Mouse (Mus musculus): Measurements from ENCODE around the gene Insl6.

The Insl6 gene

DNA sequence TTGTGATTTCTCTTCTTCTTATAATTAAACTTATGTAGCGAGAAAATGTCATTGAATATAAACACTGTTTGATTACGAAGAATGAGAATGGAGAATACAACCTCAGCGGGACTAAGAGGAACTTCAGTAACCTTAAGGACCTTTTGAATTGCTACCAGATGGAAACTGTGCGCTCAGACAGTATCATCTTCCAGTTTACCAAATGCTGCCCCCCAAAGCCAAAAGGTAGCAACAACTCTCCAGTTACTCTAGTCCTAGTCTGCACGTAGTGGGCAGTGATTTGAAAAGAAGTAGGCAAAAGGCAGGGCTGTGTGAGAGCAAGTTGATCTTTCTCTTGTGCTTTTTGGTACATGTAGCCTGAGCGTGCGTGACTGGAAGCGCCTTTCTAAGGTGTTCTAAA, 37.3 kb downstream of the Insl6 start:
- DNase-seq (ENCODE audit: low spot score) = peak; percentile 66

DNA sequence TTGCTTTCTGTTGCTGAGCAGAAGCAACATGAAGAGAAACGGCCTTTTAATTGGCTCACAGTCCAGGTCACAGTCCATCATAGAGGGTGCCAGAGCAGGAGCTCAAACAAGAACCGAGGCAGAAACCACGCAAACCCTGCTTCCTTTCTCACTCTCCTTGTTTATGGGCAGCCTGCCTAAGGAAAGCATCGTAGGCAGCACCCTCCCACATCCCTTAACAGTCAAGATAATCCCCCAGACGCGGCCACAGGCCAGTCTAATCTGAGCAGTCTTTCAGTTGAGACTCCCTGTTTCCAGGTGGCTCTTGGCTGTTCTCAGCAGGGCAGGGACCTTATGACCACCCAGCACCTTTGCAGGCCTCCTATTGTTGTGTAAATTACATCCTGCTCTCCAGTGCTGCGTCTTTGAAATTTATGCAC, 39.7 kb downstream of the Insl6 start:
- peak; percentile 12 for DNase-seq (ENCODE audit: low spot score)

DNA sequence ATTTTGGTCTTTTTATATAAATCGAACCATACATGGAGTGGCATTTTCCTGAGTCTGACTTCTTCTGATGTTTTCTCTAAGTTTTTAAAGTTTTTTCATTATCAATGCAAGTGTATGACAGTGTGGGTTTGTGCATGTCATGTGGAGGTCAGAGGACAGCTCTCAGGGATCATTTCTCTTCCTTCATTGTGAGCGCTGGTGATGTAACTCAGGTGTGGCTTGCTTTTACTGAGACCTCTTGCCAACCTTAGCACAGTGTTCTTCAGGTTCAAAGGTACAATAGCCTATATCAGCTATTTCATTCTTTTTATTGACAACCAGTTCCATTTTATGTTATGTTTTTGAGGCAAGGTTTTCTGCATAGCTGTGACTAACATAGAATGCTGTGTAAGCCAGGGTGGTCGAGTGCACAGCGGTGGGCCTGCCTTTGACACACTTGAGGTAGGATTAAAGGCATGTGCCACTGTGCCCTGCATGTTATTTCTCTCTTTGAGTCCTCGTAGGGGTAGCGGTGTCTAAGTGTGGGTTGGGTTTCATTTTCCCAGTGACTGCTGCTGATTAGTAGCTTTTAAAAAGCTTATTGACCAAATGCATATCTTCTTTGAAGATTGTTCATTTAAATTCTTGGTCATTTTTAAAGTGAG, 46.1 kb downstream of the Insl6 start:
- no peak for DNase-seq (ENCODE audit: low spot score)

- DNase-seq (ENCODE audit: low spot score) = no peak
These were observed 48.7 kb downstream of the Insl6 start for GRCm38 (mm10) chr19:29276414-29276813.

DNA sequence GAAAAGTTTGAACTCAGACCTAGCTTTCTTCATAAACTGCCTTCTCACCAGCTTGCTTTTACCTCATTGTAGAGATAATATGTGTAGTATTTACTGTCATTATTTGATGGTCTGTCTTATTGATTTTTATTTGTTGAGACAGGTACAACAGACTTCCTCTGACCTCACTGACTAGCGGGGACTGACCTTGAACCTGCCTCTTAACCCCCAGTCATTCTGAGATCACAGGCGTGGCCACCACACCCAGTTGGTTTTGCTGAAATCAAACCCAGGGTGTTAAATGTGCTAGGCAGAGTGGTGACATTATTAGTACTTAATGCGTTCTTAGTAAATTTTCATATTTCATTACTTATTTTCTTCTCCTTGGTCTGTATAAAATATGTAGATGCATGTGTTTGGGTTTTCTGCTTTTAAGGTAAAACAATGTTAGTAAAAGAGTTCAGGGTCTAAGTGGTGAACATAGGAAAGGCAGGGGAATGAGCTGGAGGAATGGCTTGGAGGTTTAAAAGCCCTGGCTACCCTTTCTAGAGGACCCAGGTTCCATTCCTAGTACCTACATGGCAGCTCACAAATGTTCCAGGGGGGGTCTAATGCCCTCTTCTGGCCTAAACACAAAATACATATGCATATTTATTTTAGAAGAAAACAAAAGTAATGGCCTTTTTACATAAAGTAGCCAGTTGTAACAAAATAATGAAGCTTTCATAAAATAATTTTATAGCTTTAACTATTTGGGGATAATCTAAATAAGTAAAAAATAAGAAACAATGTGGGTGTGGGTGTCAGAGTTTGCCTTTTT, 52.9 kb downstream of the Insl6 start:
- DNase-seq (ENCODE audit: low spot score) = no peak

All from embryo, embryonic 10 days (tissue).